Mouse (Mus musculus): ENCODE measurements at regions not wholly inside any gene's neighbourhood (a gene's known extent, or its start where the extent isn't known, plus 50 kb on each side); places are given as distances from the start of the nearest gene placed in this dataset.

DNA sequence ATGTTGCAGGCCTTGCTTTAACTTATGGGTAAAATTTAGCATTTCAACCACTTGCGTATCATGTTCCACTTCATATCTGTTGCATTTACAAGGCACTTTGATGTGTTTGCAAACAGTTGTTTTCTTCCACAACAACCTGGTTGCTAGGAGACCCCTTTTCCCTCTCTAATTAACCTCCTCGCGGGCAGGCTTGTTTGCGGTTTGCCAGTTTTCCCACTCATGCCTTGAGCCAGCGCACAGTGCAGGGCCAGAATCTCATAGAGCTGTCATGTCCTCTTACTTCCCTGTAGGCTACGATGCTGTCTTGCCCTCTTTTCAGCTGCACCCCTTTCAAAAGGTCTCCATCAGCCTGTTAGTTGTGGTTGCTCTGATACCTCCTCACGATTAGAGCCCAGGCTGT lies 199.3 kb downstream of the Tgfb2 start:
- no peak overlapping the region for H3K4me3 ChIP-seq (replicated peaks)
- H3K36me3 ChIP-seq (replicated peaks; ENCODE audit: low read length) = no peaks in the 10 kb centered on the region
- H3K27me3 ChIP-seq (replicated peaks) = no peaks in the 10 kb centered on the region
- H3K9me3 ChIP-seq = peaks cover 41% of the 10 kb centered on the region
- no peak for TF ChIP-seq FLI1 (IDR thresholded peaks at IDR 0.05; ENCODE audit: low read length)
- TF ChIP-seq GATA1 (IDR thresholded peaks at IDR 0.05; ENCODE audit: borderline replicate concordance, low read length) = no peak
- no peaks in the 10 kb centered on the region for H3K4me1 ChIP-seq

DNA sequence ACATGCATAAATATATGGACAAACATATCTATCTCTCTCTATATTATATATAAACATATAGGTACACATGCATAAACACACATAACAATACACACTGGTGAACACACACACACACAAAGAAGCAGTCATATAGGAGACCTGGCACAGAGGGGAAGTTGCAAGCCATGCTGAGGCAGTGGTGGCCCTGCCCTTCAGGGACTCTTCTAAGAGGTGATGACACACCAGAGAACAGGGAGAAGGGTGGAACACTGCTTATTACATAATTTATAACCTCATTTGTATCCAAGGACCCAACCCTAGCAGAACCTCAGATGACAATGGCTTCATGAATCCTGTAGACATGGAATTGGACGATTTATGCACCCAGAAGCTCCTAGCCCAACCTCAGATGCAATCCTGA lies 199.9 kb downstream of the Tgfb2 start:
- TF ChIP-seq GATA1 (IDR thresholded peaks at IDR 0.05; ENCODE audit: borderline replicate concordance, low read length) (no peak), FLI1 (IDR thresholded peaks at IDR 0.05; ENCODE audit: low read length) (no peak)
- no peaks in the 10 kb centered on the region for H3K36me3 ChIP-seq (replicated peaks; ENCODE audit: low read length)

DNA sequence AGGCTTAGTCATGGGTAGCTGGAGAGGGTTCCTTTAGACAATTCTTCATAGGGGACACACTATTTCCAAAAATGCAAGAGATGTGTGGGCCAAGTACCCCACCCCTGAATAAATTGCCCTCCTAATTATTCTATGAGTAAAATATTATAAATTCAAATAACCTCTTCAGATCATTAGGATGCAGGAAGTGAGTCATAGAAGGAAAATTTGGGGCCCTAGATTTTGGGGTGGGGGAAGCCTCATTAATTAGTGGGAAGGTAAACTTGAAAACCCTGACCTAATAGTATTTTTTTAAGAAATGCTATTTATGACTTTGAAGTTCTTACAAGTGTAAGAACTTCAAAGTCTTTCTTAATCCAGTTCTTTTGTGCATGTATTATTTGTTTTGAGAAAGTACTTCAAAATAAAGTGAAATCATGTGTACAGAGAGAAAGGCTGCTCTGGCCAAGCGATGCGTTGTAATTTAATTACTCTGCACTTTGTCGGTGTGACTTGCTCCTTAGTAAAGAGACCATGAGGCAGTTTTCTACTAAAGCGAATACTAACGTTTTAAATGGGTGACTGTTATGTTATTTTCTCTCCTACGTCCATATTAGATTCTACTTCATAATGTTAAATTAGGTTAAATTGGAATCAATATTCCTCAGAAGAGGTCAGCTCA lies 200.6 kb downstream of the Tgfb2 start:
- Histone ChIP-seq H3K36me3 (replicated peaks; ENCODE audit: low read length) (no peaks in the 10 kb centered on the region), H3K4me1 (no peaks in the 10 kb centered on the region), H3K4me3 (replicated peaks) (no peak overlapping the region), H3K9me3 (peaks cover 38% of the 10 kb centered on the region), H3K27me3 (replicated peaks) (no peaks in the 10 kb centered on the region)
- TF ChIP-seq GATA1 (IDR thresholded peaks at IDR 0.05; ENCODE audit: borderline replicate concordance, low read length) (no peak), FLI1 (IDR thresholded peaks at IDR 0.05; ENCODE audit: low read length) (no peak)

More for the DNA sequence above, 199.9 kb downstream of the Tgfb2 start:
- Histone ChIP-seq H3K4me1 (no peaks in the 10 kb centered on the region), H3K9me3 (peaks cover 41% of the 10 kb centered on the region), H3K27me3 (replicated peaks) (no peaks in the 10 kb centered on the region), H3K4me3 (replicated peaks) (no peak overlapping the region)

DNA sequence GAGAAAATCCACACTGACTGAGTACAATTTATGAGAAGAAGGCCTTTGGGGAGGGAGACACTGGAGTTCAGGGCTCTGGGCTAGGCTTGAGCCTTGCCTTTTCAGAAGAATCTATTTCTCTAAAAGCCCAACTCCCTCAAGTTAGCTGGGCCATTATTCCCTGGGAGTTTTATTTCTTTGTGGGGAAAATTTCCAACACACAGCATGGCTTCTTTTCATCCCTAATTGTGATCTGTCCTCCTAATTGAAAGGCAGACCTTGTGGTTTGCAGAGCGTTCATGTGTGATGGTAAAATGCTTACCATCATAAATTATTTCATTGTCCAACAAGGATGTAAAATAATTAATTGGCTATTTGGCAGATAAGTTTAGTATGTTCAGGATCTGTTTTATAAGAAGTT lies 204.1 kb downstream of the Tgfb2 start:
- Histone ChIP-seq H3K4me3 (replicated peaks) (no peak overlapping the region), H3K9me3 (peaks cover 39% of the 10 kb centered on the region), H3K36me3 (replicated peaks; ENCODE audit: low read length) (no peaks in the 10 kb centered on the region), H3K4me1 (no peaks in the 10 kb centered on the region), H3K27me3 (replicated peaks) (no peaks in the 10 kb centered on the region)
- TF ChIP-seq FLI1 (IDR thresholded peaks at IDR 0.05; ENCODE audit: low read length) = no peak
- TF ChIP-seq GATA1 (IDR thresholded peaks at IDR 0.05; ENCODE audit: borderline replicate concordance, low read length) = no peak

DNA sequence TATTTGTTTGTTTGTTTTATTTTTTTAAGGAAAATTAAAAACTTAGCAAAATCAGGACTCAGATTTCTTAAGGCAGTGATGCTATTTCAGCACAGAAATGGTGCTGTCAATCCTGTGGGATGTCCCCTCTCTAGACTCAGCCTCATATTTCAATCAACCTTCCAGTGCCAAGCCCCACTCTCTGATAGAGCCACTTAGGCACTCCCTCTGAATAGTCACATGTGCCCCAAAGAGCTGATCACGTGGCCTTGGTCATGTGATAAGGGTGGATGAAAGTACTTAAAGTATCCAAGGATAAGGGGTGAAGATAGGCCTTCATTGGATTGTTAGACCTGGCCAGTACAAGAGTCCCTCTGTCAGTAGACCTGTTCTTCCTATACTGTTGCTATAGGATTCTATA lies 207.9 kb downstream of the Tgfb2 start:
- H3K9me3 ChIP-seq = peaks cover 42% of the 10 kb centered on the region
- no peaks in the 10 kb centered on the region for H3K36me3 ChIP-seq (replicated peaks; ENCODE audit: low read length)
- H3K4me1 ChIP-seq = no peaks in the 10 kb centered on the region

DNA sequence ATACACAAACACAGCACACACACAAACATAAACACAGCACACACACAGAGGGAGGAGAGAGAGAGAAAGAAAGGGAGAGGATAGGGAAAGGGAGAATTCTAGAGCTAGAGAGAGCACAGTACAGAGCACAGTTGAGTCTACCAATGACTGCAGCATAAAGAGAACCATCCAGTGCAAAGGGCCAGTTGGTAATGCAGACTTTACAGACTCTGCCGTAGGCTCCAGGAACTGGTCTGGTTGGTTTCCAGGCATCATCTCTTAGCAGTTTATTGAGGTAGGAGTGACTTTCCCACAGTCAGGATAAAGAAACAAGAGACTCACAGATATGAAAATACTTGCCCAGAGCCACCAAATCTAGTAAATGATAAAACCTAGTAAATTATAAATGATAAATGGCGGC lies 208.5 kb downstream of the Tgfb2 start:
- H3K4me1 ChIP-seq = no peaks in the 10 kb centered on the region
- H3K36me3 ChIP-seq (replicated peaks; ENCODE audit: low read length) = no peaks in the 10 kb centered on the region
- TF ChIP-seq GATA1 (IDR thresholded peaks at IDR 0.05; ENCODE audit: borderline replicate concordance, low read length) (no peak), FLI1 (IDR thresholded peaks at IDR 0.05; ENCODE audit: low read length) (no peak)
- no peak overlapping the region for H3K4me3 ChIP-seq (replicated peaks)
- peaks cover 40% of the 10 kb centered on the region for H3K9me3 ChIP-seq
- no peaks in the 10 kb centered on the region for H3K27me3 ChIP-seq (replicated peaks)

More for the DNA sequence above, 207.9 kb downstream of the Tgfb2 start:
- H3K4me3 ChIP-seq (replicated peaks) = no peak overlapping the region
- no peaks in the 10 kb centered on the region for H3K27me3 ChIP-seq (replicated peaks)
- TF ChIP-seq FLI1 (IDR thresholded peaks at IDR 0.05; ENCODE audit: low read length) = no peak

DNA sequence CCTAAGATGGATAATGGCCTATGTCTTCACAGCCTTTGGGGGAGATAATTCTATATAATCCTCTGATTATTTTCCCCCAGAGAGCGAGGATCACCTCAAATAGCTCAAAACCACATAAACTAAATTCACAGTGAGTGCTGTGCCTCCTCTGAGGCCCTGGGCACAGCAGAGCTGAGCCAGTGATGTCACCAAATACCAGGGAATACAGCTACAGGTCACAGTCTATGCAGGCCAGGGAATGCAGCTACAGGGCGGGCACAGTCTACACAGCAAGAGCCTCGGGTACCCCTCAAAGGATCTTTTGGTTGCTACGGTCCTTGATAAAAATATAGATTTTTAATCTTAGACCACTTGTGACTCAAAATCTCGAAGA lies 211.4 kb downstream of the Tgfb2 start:
- peaks cover 31% of the 10 kb centered on the region for H3K9me3 ChIP-seq
- no peak overlapping the region for H3K4me3 ChIP-seq (replicated peaks)
- H3K36me3 ChIP-seq (replicated peaks; ENCODE audit: low read length) = no peaks in the 10 kb centered on the region
- TF ChIP-seq GATA1 (IDR thresholded peaks at IDR 0.05; ENCODE audit: borderline replicate concordance, low read length) = no peak
- TF ChIP-seq FLI1 (IDR thresholded peaks at IDR 0.05; ENCODE audit: low read length) = no peak
- no peaks in the 10 kb centered on the region for H3K4me1 ChIP-seq
- no peaks in the 10 kb centered on the region for H3K27me3 ChIP-seq (replicated peaks)

DNA sequence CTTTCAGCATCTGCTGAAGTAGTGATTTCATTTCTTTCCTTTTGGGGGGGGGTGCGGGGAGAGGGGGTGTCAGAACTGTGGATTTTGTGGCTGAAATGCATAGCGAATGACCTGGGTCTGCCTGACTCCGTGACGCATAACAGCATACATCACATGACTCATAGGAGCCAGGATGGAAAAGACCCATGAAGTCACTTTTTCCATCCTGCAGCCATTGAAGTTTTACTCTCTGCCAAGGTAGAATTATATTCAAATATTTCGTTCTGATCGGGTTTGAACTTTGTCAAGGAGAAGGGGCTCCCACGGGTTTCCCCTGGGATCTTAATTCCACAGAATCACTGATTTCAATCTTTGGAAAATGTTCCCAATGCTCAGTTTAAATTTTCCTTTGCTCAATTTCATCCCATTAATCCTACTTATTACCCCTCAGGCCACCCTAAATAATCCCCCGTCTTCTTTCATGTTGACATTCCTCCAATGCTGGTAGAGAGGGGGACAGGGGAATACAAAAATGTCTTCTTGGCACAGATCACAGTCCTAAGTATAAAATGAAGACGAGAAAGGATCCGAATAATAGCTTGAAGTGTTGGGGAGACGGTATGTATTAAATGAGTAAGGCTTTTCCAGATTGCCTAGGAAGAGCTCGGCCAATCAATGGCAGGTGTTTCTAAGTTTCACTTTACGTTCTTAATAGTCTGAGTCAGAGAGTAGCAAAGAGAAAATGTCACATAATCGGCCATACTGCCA lies 212.0 kb downstream of the Tgfb2 start:
- TF ChIP-seq FLI1 (IDR thresholded peaks at IDR 0.05; ENCODE audit: low read length) (no peak), GATA1 (IDR thresholded peaks at IDR 0.05; ENCODE audit: borderline replicate concordance, low read length) (no peak)
- no peaks in the 10 kb centered on the region for H3K4me1 ChIP-seq
- peaks cover 25% of the 10 kb centered on the region for H3K9me3 ChIP-seq
- H3K36me3 ChIP-seq (replicated peaks; ENCODE audit: low read length) = no peaks in the 10 kb centered on the region
- no peak overlapping the region for H3K4me3 ChIP-seq (replicated peaks)
- no peaks in the 10 kb centered on the region for H3K27me3 ChIP-seq (replicated peaks)

DNA sequence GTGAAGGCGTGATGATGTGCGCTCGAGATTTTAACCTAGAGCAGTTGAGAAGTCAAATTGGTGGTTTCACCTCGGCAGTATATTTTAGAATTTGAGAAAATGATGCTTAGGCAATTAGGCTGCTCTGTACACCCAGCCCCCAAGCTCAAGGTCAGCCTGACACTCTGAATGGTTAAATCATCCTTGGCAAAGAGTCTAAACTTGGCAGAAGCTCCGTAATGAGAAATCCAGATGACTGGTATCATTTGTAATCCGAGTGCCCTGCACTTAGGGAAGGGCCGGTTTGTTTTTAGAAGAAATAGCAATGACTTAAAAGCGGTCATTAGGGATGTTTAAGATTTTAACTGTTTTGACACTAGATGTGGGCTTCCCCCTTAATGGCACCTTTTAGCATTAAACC lies 223.6 kb downstream of the Tgfb2 start:
- Histone ChIP-seq H3K27me3 (replicated peaks) (no peaks in the 10 kb centered on the region), H3K4me3 (replicated peaks) (no peak overlapping the region), H3K9me3 (peaks cover 24% of the 10 kb centered on the region), H3K4me1 (no peaks in the 10 kb centered on the region), H3K36me3 (replicated peaks; ENCODE audit: low read length) (no peaks in the 10 kb centered on the region)
- TF ChIP-seq FLI1 (IDR thresholded peaks at IDR 0.05; ENCODE audit: low read length) = no peak
- TF ChIP-seq GATA1 (IDR thresholded peaks at IDR 0.05; ENCODE audit: borderline replicate concordance, low read length) = no peak

DNA sequence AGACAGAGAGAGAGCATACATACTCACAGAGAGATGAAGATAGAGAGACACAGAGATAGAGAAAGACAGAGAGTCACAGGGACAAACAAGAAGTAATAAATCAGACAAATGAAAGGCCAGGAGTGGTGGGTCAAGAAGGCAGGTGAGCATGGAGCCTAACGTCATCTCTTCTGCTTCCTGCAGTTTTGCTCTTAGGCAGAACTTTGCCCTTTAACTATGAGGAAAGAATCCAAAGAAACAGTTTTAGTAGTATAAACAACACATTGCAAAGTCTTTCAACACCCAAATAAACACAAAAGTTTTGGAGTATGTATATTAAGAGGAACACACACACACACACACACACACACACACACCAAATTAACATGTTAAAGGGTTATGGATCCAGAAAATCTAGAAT lies 225.8 kb downstream of the Tgfb2 start:
- H3K9me3 ChIP-seq = peaks cover 28% of the 10 kb centered on the region
- H3K4me1 ChIP-seq = no peaks in the 10 kb centered on the region
- H3K36me3 ChIP-seq (replicated peaks; ENCODE audit: low read length) = no peaks in the 10 kb centered on the region
- H3K4me3 ChIP-seq (replicated peaks) = no peak overlapping the region
- TF ChIP-seq GATA1 (IDR thresholded peaks at IDR 0.05; ENCODE audit: borderline replicate concordance, low read length) (no peak), FLI1 (IDR thresholded peaks at IDR 0.05; ENCODE audit: low read length) (no peak)
- no peaks in the 10 kb centered on the region for H3K27me3 ChIP-seq (replicated peaks)

Measured in megakaryocyte, embryonic 14.5 days (primary cell).